Mouse (Mus musculus) heart, adult 11 months (tissue): ENCODE measurements around the gene Renbp.

Experiments used
- DNase-seq: peaks from one replicate; pipeline ENCODE4 v3.0.0; 2022

Gene Renbp

DNA sequence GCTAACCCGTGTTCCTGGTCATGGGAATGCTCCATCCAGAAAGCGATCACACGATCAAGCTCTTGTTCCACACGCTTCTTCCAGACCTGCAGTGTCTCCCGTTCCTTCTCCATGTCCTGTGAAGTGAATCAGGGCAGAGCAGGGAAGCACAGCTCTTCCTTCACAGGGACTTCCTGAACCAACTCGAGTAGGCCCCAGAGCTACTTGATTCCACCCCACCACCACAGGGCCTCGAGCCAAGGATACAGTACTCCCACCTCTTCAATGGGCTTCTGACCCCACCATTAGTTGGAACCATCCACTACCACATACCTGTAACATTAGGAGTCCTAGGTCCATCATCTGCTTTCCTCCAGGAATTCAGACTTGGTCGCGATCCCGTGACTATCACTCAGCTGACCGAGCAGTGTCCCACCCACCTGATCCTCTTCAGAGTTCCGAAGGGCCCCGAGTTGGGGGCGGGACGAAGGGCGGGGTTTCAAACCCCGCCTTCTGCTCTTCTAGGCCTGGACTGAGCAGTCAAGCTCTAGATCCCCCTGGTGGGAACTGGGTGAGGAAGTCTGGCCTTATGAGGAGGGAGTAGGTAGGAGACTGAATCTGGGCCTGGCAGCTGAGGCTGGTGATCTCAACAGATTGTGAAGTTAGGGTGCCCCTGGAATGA, at the start of gene Renbp:
TSS of gene Renbp (minus strand) at position 449 of the 661 bp plus-strand sequence.
- peak; percentile 99 for DNase-seq

DNA sequence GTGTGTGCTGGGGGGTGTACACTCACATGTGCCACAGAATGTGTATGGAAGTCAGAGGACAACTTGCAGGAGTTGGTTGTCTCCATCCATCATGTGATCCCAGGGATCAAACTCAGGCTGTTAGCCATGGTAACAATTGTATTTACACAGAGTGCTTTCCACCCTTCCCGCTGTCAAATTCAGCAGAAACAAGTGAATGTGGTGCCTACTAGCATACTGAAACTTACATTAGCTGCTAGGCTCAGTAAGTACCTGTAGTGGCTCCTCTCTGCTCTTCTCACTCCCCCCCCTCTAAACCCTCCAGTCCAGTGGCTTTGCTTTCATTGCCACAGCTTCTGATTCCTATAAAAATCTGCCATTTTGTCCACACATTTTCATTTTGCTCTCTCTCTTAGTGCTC, 47.1 kb upstream of the Renbp start:
- no peak for DNase-seq

DNA sequence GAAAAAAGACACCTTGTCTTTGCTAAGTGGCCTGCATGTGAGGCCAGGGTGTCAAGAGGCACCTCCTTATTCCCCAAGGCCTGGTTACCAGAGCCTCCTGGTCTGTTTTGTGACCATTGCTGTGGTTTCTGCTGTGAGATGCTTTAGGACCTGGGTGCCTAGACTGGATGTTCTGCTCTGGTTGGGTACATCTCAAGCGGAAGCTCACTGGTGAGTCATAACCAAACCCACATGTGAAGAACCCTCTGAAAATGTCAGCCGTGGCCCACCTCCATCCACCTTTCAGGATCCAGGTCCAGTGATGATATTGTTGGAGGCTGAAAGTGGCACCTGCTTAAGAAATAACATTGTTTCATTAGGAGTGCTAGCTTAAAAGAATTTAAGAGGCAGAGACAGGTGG, 45.6 kb upstream of the Renbp start:
- no peak for DNase-seq

DNA sequence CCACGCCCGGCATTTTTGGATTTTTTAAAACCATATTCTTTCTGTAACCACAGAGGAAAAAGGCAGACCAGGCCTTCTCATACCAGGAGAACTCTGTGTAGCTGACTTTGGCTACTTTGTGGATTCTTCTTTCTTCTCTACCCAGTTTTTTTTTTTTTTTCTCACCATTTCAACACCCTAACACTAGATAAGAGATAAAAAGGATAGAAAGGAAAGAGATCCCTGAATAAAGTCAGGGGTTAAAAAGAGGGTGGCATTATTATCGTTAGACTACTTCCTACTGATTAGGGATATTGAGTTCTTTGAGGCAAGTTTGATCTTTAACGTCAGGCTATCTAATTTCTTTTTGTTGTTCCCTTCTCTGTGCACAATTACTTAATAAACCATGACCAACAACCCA, 42.1 kb upstream of the Renbp start:
- DNase-seq = no peak

DNA sequence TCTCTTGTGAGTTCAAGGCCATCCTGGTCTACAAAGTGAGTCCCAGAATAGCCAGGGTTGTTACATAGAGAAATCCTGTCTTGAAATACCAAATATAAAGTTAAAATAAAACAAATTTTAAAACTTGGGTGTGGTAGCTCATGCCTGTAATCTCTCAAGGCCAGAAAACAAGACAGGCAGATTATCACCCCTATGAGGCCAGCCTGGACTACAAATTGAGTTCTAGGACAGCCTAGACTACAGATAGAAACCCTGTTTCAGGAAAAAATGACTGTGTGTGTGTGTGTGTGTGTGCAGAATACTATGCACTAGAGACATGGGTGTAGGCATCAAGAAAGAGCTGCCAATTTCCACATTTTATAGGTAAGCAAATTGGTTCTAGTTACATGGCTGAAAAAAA, 40.1 kb upstream of the Renbp start:
- no peak for DNase-seq

DNA sequence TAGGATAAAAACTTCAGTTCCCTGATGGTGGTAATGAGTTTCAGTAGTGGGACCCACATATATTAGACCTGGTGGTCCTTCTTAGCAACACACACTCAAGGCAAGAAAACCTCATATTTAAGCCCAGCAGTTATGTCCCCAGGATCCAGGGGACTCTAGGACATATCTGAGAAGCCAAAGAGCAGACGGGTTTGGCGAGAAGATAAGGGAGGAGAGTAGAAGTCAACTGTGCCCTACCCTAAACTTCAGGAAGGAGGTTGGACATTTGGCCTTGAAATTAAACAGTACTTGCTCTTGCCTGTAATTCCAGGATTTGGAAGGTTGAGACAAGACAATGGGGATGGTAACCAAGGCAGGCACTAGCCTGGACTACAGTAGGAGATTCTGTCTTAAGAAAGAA, 39.1 kb upstream of the Renbp start:
- DNase-seq = peak; percentile 8

DNA sequence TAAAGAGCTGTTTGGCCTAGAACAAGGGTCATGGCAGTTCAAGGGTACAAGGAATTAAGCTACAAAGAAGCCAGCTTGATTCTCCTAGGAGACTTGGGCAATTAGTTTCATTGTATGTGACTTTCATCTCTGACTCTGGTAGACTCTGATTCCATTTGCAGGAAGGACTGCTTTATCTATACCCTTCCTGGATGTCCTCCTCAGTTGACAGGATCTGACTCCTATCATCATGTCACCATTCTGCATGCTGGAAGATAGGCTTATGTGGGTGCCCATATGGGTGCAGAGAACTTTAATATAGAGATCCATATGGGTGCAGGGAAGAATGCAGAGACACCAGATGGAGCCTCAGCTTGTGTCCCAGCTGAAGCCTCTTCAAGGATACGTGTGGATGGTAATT, 38.5 kb upstream of the Renbp start:
- peak; percentile 39 for DNase-seq

DNA sequence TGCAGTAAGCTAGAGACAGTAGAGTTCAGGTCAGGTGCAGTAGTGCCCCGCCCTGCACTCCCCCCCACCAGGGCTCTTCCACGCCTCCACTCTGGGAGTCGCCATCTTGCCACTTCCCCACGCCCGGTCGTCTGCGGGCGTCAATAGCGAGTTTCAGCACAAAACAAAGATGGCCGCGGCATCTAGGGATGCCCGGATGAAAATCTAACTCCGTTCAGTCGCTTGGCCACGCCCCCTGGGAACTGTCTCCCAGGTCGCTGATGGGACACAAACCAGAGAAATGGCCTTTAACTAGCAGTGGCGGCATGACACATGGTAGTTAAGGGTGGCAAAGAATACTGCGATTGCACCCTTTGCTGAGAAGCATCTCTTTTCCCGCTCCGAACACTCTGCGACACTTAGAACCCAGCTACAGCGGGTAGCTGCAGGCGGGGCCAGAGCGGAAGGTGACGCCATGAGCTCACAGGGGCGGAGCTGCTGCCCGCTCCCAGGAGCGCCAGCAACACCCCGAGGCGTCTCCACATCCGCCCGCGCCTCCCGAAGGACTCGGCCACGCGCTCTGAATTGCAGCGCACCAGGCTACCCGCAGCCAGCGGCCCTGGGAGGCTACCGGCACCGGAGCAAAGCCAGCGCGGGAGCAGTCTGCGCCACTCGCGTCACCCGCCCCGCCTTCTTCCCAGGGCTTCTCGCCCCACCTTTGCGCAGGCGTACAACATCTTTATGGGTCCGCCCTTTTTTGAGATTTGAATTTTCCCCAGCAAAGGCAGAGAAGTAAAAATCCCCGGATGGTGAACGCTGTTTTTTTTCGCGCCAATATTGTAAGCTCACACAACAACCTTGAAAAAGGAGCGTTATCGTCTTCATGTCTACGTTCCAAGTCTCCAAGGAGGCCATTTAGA, 36.8 kb upstream of the Renbp start:
- peak; percentile 99 for DNase-seq

DNA sequence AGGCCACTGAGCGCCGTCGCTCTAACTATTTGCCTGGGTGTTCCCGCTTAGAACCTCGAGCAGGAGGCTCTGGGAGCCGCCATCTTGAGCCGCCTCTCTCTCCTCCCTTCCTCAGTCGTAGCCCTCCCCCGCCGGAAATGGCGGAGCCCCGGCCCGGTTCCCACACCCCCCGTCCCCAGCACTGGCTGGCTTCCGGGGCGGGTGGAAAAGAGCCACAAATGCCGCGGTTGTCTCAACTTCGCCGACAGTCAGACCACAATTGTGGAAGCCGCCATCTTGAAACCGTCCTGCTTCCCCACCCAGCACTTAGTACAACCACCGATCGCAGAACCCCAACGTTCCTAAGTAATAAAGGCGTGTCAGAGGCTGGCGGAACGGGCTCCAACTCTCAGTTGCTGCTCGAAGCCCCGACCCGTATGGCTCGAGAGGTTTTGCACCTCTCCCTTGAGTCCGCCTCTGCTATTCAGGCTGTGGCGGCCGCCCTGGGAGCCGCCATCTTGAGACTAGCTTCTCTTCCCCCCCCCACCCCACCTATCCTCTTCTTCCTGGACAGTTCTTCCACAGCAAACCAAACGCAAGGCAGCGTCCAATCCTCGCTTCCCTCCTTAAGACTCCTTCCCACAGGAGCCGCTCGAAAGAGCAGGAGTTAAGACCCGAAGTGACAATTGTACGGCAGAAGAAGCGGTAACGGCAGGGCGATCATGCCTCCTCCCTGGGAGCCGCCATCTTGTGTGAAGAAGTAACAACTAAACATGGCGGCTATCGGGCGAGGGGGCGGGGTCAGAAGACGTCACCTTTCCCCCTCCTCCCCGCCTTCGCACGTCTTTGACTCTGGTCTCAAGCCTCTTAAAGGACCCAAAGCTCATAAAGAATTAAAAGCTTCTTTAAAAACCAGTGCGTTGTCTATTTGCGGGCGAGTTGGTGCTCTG, 35.9 kb upstream of the Renbp start, which contains the start of gene Hcfc1:
TSS of gene Hcfc1 (minus strand) at position 110 of the 929 bp plus-strand sequence.
- DNase-seq = peak; percentile 99

DNA sequence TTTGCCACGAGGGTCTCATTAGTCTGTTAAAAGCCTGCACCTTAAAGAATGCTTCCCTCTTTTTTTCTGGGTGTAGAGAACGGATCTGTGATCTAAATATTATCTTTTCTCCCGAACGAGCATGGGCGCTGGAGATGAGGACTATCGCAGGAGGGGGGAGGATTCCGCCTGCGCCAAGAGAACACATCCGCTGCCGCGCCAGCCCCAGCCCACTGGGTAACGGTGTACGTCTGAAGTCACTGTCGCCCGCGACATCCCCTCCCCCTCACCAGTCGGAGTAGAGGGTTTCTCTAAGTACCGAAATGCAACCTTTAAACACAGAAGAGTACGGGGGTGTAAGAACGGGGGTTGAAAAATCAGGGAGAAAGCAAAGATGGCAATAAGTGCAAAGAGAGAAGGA, 34.7 kb upstream of the Renbp start:
- peak; percentile 94 for DNase-seq

DNA sequence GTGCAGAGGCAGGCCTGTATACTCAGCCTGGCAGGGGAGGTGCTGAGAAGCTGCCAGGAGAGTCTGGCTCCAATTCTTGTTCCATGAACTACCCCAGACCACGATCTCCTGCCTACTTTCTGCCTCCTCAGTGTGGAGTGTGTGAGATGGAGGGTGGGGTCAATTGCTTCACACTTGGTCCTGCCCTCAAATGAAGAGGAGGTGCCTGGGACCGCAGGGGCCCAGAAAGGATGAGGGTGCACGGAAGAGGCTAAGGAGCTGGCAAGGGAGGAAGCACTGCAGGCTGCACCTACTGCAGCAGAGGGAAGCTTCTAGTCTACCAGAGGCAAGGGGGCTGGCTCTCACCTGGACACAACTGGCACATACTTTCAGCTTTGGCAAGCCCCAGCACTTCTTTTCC, 33.7 kb upstream of the Renbp start:
- DNase-seq = peak; percentile 93

DNA sequence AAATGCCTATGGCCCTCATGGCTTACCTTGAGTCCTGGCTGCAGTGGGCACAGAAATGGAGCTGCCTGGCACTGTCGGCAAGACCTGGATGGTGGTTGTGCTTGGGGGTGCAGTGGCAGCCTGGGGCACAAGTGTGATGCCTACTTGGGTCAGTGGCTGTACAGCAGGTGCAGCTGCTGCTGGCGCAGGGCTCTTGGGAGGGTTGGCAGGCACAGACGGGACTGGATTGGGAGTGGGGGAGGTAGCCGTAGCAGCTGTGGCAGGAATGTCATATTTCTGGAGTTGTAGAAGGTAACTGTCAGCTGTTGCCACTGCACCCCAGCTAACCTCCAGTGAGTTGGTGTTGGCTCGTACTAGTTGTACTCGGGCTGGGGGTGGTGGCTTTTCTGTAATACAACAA, 24.3 kb upstream of the Renbp start:
- DNase-seq = no peak

DNA sequence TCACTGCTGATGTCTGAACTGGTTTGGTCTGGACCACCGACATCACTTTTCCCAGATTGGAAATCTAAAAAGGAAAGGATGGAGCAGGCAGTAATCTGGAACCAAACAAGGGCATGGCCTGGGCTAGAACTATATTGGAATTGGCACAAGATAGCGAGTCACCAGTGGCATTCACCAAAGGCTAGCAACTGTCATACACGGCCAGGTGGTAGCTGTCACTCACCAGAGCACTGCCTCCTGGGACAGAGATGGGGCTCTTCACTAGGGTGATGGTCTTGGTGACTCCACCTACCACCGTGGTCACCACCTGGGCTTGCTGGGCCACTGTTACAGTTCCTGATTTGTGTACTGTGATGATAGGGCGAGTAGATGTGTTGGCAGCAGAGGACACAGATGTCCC, 22.0 kb upstream of the Renbp start:
- peak; percentile 79 for DNase-seq

DNA sequence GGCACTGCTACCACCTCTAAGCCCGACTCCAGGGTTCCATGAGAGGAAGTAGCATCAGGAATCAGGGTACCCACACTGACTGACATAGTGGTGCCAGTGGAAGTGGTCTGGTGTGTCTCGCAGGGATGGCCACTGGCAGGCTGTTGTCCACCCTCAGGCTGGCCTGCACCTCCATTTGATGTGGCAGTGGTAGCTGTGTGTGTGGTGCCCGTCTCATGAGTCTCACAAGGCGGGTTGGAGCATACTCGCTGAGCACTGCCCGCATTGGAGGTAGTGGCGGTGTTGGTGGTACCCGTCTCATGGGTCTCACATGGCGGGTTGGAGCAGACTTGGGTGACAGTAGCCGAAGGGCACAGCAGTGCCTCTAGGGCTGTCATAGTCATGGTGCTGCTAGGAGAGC, 18.7 kb upstream of the Renbp start:
- DNase-seq = peak; percentile 90

DNA sequence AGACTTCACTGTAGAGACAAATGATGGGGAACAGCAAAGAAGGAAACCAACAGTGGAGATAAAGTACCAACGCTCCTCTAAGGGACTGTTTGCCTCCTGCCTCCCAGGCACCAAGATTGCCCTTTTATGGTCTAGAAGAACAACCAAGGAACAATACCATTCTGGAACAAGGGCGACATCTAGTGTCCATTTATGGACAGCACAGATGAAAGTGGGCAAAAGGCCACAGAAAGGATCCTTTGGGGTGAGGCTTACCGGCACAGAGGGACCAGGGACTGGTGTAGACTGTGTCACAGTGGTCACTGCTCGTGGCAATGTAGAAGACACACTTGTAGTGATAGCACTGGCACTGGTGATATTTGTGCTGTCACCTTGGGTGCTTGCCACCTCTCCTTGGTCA, 18.0 kb upstream of the Renbp start:
- peak; percentile 94 for DNase-seq

DNA sequence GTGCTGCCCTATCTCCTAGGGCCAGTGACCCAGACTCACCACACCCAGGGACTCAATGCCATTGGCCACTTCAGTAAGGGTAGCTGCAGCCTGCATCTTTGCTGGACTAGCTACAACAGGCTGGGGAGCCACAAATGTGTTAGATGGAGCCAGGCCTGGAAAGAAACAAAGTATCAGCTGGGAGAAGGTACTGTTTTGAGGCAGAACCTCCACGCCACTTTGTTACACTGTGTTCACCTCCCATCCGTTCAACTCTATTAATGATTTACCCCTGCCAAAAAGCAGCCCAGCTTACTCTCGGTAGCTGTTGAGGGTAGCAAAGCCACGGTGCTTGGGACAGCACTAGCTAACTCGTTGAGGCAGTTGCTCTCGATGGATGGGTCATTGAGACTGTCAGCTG, 16.2 kb upstream of the Renbp start:
- DNase-seq = peak; percentile 61

DNA sequence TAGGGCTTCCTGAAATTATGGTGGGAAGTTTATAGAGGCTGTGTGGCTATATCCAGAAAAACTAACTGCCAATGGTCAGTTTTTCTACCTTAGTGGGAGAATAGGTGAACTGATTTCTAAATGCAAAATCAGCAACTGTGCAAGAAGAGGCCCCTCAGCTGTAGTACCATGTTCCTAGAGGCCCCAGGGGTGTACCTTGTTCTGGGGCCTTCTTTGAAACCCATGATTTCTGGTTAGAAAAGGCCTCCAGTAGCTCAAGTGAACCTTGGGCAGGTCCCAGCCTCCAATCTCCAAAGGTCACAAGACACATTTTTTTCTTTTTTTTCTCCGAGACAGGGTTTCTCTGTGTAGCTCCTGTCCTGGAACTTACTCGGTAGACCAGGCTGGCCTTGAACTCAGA, 11.6 kb upstream of the Renbp start:
- DNase-seq = peak; percentile 43

DNA sequence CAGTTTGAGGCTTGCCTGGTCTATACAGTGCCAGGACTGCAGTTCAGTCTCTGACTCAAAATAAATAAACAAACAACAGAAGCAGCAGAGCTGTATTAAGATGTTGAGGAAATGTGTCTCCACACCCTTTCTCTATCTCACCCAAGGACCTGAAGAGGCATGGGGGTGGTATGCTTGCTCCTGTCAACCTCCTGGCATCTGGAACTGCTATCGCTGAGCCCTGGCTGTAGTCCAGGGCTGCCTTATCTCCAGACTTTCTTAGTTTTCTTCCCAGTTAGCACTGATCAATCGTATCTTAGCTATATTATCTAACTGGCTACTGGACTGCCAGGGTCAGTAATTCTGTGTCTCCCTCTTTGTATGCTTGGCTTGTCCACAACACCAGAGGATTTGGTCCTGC, 11.2 kb upstream of the Renbp start:
- DNase-seq = peak; percentile 48

DNA sequence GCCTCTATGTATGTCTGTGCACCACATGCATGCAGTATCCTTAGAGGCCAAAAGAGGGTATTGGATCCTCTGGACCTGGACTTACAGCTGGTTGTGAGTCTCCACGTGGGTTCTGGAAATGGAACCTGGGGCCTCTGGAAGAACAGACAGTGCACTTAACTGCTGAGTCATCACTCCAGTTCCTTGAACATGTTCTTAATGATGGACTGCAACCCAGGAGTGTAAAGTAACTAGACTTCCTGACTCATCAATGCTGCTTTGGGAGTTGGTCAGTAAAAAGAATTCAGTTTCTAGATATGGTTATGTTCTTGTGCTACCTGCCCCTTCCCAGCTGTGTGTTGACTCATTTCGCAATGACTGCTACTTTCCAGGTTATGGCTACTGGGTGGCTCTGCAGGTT, 1.2 kb upstream of the Renbp start:
- peak; percentile 2 for DNase-seq

DNA sequence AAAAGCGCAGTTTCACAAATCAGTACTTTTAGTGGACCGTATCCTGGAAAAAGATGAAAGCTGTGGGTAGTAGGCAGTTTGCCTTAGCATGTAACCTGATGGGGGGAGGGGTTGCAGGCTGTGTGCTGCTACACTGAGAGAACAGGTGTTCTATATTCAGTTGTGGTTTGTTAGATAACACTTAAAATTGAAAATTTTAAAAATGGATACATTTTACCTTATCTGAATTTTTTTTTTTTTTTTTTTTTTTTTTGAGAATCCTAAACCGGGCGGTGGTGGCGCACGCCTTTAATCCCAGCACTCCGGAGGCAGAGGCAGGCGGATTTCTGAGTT, 8.1 kb downstream of the Renbp start:
- no peak for DNase-seq

DNA sequence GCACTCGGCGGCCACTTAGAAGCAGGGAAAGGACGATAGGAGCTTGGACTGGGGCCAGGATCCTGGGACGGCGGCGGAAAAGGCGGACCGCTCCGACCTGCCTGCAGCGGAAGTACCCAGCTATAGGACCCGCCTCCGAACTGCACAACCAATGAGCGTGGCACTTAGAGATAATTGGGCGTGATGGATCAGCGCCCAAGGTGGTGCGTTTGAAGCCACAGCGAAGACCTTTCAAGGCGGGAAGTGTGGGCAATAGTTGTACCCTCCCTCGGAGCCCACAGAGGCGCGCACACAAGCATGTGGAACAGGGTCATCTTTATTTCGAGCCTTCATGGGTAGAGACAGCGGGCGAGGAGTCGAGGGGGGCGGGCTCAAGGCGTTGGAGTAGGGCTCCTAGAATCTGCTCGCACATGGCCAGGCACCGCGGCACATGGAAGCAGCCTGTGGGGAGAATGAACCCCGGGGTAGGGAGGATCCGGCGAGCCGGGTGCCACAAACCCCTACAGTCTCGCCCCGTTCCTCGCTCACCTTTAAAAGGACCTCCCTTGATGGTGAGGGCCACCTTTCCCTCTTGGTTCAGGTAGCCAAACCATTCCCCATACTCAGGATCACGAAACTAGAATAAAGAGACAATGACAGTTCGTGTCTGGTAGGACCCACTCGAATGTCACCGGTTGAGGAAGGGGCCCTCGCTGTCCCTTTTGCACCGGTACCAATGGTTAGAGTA, 8.7 kb downstream of the Renbp start, which contains the start of the genes Arhgap4 and Naa10:
TSS of gene Arhgap4 (minus strand) at position 48 of the 727 bp plus-strand sequence.
TSS of gene Naa10 (minus strand) at position 122 of the 727 bp plus-strand sequence.
- peak; percentile 99 for DNase-seq

DNA sequence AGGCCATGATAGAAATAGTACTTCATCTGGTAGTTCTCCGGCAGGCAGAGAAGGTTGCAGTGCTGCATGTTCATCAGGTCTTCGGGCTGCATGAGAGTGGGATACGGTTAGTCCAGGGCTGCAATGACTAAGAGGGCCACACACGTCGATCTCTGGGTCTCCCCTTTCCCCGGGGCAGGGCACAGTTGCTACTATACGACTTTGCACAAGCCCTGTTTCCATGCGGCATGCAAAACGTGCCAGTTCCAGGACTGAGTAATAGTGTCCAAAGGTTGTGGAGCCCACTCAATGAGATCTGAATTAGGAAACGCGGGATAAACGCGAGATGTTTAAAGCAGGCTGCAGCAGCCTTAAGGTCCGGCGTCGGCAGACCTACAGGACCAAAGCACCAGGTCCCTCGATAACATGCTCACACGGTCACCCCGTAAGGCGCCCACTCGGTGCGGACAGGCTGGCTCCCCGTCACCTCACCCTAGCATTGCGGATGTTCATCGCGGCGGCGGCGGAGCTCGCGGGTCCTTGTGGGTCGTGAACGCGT, 9.3 kb downstream of the Renbp start:
- peak; percentile 85 for DNase-seq
